Mouse (Mus musculus) embryonic facial prominence, embryonic 10.5 days (tissue): Measurements from ENCODE around the gene Has1. TPM values are rescaled to one million over a fixed set of nuclear protein-coding genes. Genes with fewer than 3 reads are reported as not detected.
A peak's percentile ranks its signal among the peaks of the same experiment; 100 is the strongest.

Source experiments
- DNase-seq: peaks from one replicate; pipeline ENCODE4 v3.0.0-alpha.2; 2017; ENCODE audit warnings: low spot score
- H3K27ac ChIP-seq: fragments of 300-500 bp; sonication (generic); replicated peaks from 2 replicates; pipeline ENCODE4 v1.5.1; 2016; ENCODE audit warnings: mild to moderate bottlenecking
- H3K27me3 ChIP-seq: fragments of 300-500 bp; sonication (generic); replicated peaks from 2 replicates; pipeline ENCODE4 v1.6.1; 2016; ENCODE audit warnings: low read depth, mild to moderate bottlenecking; ENCODE audit not compliant: poor library complexity, severe bottlenecking
- H3K36me3 ChIP-seq: fragments of 300-500 bp; sonication (generic); replicated peaks from 2 replicates; pipeline ENCODE4 v1.6.1; 2016; ENCODE audit warnings: mild to moderate bottlenecking, moderate library complexity
- H3K4me1 ChIP-seq: fragments of 300-500 bp; sonication (generic); 2 replicates; pipeline ENCODE4 v1.6.1; 2016
- H3K4me3 ChIP-seq: fragments of 300-500 bp; sonication (generic); 2 replicates; pipeline ENCODE4 v1.5.1; 2016; ENCODE audit warnings: mild to moderate bottlenecking, moderate library complexity
- H3K9me3 ChIP-seq: fragments of 300-500 bp; sonication (generic); 2 replicates; pipeline ENCODE4 v1.6.1; 2016; ENCODE audit warnings: mild to moderate bottlenecking
- WGBS: fragments of 180-500 bp; shearing (Covaris S2); methylation state at CpG from one replicate; pipeline ENCODE4 v1.1.7; 2016; 5-methylcytosine and 5-hydroxymethylcytosine counted together
- polyA plus RNA-seq: library from polyadenylated mRNA; unstranded; fragments of >200 nt; fragmentation: Nextera tagmentation; extraction: Ambion mirVana; gene quantifications from 2 replicates; pipeline ENCODE4 v1.2.1, GENCODE M21; 2016

Gene Has1
- polyA plus RNA-seq: 1.2 and 1.5 TPM in 2 replicates

DNA sequence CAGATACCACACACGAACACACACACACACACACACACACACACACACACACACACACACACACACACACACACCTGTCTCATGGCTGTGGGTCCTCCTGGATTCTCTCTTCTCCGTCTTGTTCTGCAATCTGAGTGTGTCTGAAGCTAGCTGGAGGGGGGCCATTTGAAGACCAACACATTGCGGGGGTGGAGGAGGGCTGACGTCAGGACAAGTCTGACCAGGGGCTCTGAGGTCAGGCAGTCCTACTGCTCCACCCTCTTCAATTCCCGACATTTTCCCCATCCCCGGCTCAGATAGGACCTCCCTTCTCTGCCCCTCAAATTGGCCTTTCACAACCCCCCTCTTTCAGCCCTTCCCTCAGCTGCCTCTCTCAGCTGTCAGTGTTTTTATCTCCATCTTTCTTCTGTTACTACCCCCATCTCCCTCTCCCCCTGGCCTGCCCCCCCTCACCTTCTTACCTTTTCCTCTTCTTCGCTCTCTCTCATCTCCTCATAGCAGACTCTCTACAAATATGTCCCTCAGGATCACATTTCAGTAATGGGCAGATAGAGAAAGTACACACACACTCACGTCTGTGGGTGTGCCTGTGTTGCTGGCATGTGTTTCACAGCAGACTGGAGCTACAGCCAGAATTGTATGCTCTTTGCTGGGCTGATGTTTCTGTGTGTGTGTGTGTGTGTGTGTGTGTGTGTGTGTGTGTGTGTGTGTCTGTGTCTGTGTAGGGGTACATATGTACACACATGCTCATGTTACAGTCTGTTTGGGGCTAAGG, at the start of gene Has1:
Gene Has1, minus strand, starts transcription at position 142 of the 775 bp plus-strand sequence.
- WGBS: 37% methylated on average over 8 of the region's 8 CpGs
- H3K4me3 ChIP-seq: no peak within 1 kb of the TSS
- peaks cover 12% of the 10 kb centered on the region for H3K27me3 ChIP-seq
- no peaks in the 10 kb centered on the region for H3K9me3 ChIP-seq
- 0 out of 2 replicates have a peak within 1 kb of the TSS, but pooled peaks have one; percentile 14 for H3K27ac ChIP-seq
- DNase-seq: peak; percentile 37
- H3K36me3 ChIP-seq: no peaks in the 10 kb centered on the region; the same call in 1 of the 2 replicates
- H3K4me1 ChIP-seq: peaks cover 14% of the 10 kb centered on the region

DNA sequence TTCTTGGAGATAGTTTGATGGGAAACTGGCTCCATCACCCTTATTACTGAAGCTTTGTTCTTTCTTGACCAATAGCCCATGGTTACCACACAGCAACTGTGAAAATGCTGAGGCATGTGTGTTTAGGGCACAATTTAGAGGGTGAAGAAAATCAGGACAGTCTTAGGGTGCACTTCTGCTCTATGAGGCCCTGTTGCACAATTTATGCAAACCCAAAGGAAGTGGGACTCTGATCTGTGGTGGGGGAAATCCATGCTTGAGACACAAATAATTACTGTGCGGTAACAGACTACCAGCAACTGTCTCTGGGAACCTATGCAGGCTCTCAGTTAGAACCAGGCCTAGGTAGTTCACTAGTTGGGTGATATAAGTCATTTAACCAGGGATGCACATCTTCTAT, 45.8 kb upstream of the Has1 start:
- Histone ChIP-seq H3K4me1 (no peaks in the 10 kb centered on the region), H3K27me3 (no peaks in the 10 kb centered on the region), H3K36me3 (no peaks in the 10 kb centered on the region), H3K27ac (no peak overlapping the region), H3K4me3 (no peak overlapping the region), H3K9me3 (no peaks in the 10 kb centered on the region)
- WGBS: 90% methylated on average over 1 of the region's 1 CpGs
- no peak for DNase-seq

DNA sequence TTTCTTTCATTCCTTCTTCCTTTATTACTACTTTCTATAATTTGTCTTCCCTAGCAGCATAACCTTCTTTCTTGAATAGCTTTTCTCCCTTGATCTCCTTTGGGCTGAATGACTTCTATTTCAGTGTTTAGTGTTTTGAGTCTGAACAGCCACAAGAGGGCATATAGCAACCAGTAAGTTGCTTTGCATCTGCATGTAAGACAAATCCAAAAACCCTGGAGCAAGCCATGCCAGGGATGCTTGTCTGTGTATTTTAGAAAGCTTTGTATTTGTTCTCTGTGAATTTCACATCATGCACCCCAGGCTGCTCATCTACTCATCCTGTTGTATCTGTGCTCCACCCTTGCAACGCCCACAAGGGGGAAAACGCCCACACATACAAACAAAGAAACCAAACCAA, 44.3 kb upstream of the Has1 start:
- no peak overlapping the region for H3K4me3 ChIP-seq
- WGBS: 79% methylated on average over 2 of the region's 2 CpGs
- H3K27me3 ChIP-seq: no peaks in the 10 kb centered on the region
- no peak overlapping the region for H3K27ac ChIP-seq
- H3K4me1 ChIP-seq: no peaks in the 10 kb centered on the region
- no peaks in the 10 kb centered on the region for H3K9me3 ChIP-seq
- H3K36me3 ChIP-seq: no peaks in the 10 kb centered on the region
- no peak for DNase-seq

DNA sequence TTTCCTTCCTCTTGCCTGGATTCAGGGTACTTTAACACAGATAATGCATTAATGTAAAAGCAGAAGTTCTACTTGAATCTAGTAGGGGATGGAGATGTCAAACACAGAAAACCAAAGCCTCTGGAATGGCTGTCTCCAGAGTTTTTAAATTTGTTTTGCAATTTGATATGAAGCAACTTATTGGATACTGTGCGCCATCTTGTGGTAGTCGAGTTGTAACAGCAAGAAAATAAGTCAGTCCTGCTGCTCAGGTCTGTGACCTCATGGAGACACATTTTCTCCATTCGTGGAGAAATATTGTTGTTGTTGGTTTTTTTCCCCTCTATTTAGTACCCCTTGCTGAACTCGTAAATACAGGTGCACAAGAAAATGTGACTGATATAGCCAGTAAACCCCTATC, 41.0 kb upstream of the Has1 start:
- Histone ChIP-seq H3K4me3 (no peak overlapping the region), H3K36me3 (no peaks in the 10 kb centered on the region)
- DNase-seq: no peak

DNA sequence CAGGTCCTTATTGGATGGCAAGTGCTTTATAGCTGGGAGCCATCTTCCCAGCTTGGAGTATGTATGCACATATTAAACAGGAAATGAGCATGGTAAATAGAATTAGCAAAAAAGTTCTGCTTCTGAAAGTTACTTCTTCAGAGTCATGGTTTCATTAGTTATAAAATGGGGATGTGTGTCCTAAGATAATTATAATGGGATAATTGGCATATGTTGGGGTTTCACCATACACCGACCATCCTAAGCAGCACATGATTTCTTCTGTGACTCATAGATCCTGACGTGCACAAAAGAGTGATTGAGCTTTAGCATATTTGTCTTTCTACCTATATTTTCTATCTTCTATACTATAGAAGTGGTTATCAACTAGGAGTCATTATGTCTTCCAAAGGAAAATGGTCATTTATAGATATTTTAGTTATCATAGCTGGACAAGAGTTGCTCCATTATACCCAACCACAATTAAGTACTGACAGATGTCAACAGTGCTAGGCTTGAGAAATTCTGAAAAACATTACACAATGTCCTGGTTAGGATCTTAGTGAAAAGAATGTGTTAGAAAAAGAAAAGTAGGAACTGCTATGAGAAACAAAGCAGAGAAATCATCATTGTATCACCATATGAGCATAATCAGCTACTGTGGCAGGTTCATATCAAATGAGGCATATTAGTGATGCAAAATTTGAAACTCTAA, 34.9 kb upstream of the Has1 start:
- WGBS: 87% methylated on average over 2 of the region's 2 CpGs
- no peak for DNase-seq
- no peak overlapping the region for H3K27ac ChIP-seq
- no peaks in the 10 kb centered on the region for H3K27me3 ChIP-seq
- no peaks in the 10 kb centered on the region for H3K9me3 ChIP-seq
- H3K4me3 ChIP-seq: no peak overlapping the region
- H3K4me1 ChIP-seq: no peaks in the 10 kb centered on the region
- H3K36me3 ChIP-seq: no peaks in the 10 kb centered on the region

More for the DNA sequence above, 41.0 kb upstream of the Has1 start:
- WGBS: 3% methylated on average over 4 of the region's 4 CpGs
- H3K27ac ChIP-seq: no peak overlapping the region
- H3K9me3 ChIP-seq: no peaks in the 10 kb centered on the region
- H3K4me1 ChIP-seq: no peaks in the 10 kb centered on the region
- no peaks in the 10 kb centered on the region for H3K27me3 ChIP-seq

DNA sequence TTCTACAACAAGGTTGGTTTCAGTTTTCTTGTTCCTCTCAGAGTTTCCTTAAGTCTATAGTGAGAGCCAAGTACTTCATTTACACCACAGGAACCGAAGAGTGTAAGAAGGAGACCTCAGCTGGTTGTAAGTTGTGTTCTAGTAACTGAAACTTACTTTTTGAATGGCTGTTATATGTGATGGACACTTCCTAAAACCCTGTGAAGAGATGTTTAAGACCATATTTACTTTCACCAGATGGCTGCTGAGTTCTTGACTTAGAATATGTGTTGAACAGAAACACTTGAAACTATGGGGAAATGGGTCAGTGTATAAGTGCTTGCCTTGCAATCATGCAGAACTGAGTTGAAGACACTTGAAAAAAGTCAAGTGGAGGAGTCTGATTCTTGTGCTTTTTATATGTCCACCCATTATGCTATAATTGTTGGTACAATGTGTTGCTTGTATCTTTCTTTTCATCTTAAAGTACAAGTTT, 32.8 kb upstream of the Has1 start, which contains the start of the genes Fpr2 and Fpr3:
Gene Fpr2, plus strand, starts transcription at position 51 of the 475 bp plus-strand sequence.
Gene Fpr3, plus strand, starts transcription at position 79 of the 475 bp plus-strand sequence.
- Histone ChIP-seq H3K27ac (no peak within 1 kb of the TSS), H3K36me3 (no peaks in the 10 kb centered on the region), H3K4me3 (no peak within 1 kb of the TSS), H3K9me3 (no peaks in the 10 kb centered on the region), H3K27me3 (no peaks in the 10 kb centered on the region), H3K4me1 (no peaks in the 10 kb centered on the region)
- 76% methylated on average over 1 of the region's 1 CpGs for whole genome bisulfite sequencing
- DNase-seq: no peak

DNA sequence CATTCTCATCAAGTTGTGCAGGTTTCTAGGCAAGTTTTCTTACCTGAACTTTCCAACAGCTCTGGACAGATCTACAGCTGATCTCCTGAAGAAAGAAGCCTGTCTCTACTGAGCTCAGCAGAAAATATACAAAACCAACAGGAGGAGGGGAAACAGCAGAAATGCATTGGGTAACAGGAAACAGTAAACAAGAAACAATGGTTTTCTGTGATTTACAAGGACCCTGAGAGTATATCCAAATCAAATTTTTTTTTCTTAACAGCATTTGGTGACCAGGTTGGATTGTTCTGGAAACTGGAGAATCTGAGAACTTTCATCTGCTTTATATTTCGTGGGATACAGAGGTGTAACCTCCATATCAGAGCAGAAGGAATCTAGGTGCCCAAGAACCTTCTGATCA, 28.8 kb upstream of the Has1 start, which contains the start of gene Fpr1:
Gene Fpr1, minus strand, starts transcription at position 101 of the 400 bp plus-strand sequence.
- Histone ChIP-seq H3K9me3 (no peaks in the 10 kb centered on the region), H3K36me3 (no peaks in the 10 kb centered on the region), H3K4me1 (no peaks in the 10 kb centered on the region), H3K4me3 (no peak within 1 kb of the TSS), H3K27me3 (no peaks in the 10 kb centered on the region), H3K27ac (no peak within 1 kb of the TSS)
- DNase-seq: no peak
- 58% methylated on average over 1 of the region's 1 CpGs for WGBS

DNA sequence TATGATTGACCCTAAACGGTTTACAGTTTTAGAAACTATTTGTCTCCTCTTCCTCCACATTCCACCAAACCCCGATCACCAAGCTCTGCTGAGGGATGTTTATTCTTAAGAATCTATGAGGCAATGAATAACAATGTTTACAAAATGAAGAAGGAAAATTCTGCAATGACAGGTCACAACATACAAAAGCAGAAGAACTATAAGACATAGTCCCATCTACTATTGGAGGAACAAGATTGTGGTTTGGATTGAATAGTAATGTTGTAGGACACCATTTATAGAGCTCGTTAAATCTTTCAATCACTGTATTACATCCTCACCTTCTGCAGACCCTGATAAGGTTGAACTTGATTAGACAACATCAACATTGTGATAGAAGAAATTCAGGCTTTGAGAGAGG, 27.7 kb upstream of the Has1 start:
- Histone ChIP-seq H3K4me1 (no peaks in the 10 kb centered on the region), H3K27ac (no peak overlapping the region), H3K4me3 (no peak overlapping the region), H3K36me3 (no peaks in the 10 kb centered on the region), H3K27me3 (no peaks in the 10 kb centered on the region), H3K9me3 (no peaks in the 10 kb centered on the region)
- 88% methylated on average over 3 of the region's 3 CpGs for WGBS
- DNase-seq: no peak

DNA sequence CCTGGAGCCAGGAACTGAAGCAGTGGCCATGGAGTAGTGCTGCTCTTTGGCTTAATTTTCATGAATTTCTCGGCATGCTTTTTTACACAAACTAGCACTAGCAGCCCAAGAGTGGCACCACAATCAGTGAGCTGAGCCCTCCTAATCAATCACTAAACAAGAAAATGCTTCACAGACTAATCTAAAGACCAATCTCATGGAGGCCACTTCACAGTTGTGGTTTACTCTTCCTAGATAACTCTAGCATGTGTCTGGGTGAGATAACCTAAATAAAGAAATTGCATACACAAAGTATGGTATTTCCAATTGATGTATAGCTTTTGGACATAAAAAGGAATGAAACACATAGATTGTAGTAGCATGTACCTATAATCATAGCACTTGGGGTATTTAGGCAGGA, 24.3 kb upstream of the Has1 start:
- 77% methylated on average over 1 of the region's 1 CpGs for WGBS
- H3K9me3 ChIP-seq: no peaks in the 10 kb centered on the region
- no peak overlapping the region for H3K27ac ChIP-seq

DNA sequence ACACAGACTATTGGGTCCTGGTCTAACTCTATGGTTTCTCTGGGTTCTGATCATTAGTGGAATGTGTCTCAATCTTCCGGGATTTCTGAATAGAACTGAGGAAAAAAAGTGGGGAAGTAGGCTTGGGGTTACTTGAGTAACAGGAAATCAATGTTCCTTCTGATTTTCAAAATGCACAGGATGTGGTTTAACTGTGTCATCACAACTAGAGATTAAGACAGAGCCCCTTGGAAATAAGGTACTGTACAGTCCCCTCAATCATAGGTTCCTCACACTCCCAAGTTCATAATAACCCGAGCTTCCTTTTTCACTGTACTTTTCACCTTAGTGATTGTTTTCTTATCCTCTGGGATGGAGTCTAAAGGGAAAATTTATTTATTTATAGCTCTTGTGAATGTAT, 16.7 kb upstream of the Has1 start:
- 90% methylated on average over 2 of the region's 2 CpGs for WGBS
- H3K27ac ChIP-seq: no peak overlapping the region
- peaks cover 4% of the 10 kb centered on the region; the same call in 1 of the 2 replicates for H3K9me3 ChIP-seq
- DNase-seq: no peak
- H3K4me3 ChIP-seq: no peak overlapping the region
- H3K27me3 ChIP-seq: no peaks in the 10 kb centered on the region
- no peaks in the 10 kb centered on the region for H3K4me1 ChIP-seq
- H3K36me3 ChIP-seq: no peaks in the 10 kb centered on the region

More for the DNA sequence above, 24.3 kb upstream of the Has1 start:
- DNase-seq: no peak
- Histone ChIP-seq H3K27me3 (no peaks in the 10 kb centered on the region), H3K36me3 (no peaks in the 10 kb centered on the region), H3K4me3 (no peak overlapping the region), H3K4me1 (no peaks in the 10 kb centered on the region)

DNA sequence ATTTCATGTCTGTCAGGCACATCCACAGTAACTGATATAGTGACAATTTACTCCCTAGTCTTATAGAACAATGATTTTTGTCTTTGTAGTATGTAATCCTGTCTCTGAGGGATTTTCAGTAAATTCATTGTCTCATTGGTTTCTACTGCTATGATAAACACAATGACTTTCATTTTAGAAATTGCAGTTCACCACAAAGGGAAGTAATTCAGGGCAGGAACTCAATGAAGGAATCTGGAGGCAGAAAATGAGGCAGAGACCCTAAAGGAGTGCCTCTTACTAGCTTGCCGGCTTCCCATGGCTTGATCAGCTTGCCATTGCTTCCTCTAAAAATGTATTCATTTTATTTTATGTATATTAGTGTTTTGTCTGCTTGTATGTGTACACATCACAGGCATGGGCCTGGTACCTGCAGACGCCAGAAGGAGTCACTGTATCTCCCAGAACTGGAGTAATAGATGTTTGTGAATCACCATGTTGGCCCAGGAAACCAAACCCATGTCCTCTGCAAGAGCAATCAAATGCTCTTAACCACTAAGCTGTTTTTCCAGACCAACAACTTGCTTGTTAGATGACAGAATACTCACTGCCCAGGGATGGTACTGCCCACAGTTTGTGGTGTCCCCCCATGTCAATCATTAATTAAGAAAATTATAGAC, 16.0 kb upstream of the Has1 start:
- H3K4me1 ChIP-seq: no peaks in the 10 kb centered on the region
- WGBS: 88% methylated on average over 2 of the region's 2 CpGs
- DNase-seq: no peak
- H3K9me3 ChIP-seq: peaks cover 4% of the 10 kb centered on the region; the same call in 1 of the 2 replicates
- no peaks in the 10 kb centered on the region for H3K27me3 ChIP-seq
- H3K4me3 ChIP-seq: no peak overlapping the region
- peaks cover under 1% of the 10 kb centered on the region; the same call in 1 of the 2 replicates for H3K36me3 ChIP-seq
- H3K27ac ChIP-seq: no peak overlapping the region

DNA sequence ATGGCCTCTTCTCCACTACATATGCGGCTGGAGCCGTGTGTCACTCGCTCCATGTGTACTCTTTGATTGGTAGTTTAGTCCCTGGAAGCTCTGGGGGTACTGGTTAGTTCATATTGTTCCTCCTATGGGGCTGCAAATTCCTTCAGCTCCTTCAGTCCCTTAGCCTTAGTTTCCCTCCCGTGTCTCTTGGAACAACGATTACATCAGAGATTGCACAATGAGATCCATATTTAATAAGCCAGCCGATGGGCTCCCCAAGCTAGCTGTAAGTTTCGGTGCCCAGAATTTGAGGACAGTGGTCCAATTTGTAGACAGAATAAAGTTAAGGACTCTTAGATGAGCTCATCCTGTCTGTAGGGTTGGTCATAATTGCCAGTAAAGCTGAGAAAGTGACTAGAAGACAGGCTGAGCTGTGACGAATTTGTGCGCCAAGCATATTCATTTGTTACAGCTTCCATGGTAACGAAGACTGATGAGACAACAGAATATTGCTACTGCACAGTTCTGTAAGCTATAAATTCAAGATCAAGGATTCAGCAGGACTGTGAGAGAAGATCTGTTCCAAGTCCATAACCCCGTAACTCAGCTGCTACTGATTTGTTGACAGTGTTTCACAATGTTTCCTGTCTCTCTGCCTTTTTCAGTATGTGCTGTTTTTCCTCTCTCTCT, 11.9 kb upstream of the Has1 start:
- Histone ChIP-seq H3K27me3 (no peaks in the 10 kb centered on the region), H3K36me3 (peaks cover 13% of the 10 kb centered on the region; the same call in 1 of the 2 replicates), H3K27ac (no peak overlapping the region), H3K4me3 (no peak overlapping the region), H3K4me1 (no peaks in the 10 kb centered on the region), H3K9me3 (no peaks in the 10 kb centered on the region)
- DNase-seq: no peak
- WGBS: 92% methylated on average over 11 of the region's 11 CpGs
